Mouse (Mus musculus) heart, postnatal 0 days (tissue): ENCODE results near the gene Zfp870. TPM values are rescaled to one million over a fixed set of nuclear protein-coding genes. Genes with fewer than 3 reads are reported as not detected.

Experiments used
- ATAC-seq: fragments of 200-750 bp; cut with Nextera tagmentation; 2 replicates; pipeline ENCODE4 v1.8.0; 2017; ENCODE audit warnings: low read depth, moderate number of reproducible peaks, moderate library complexity; ENCODE audit not compliant: insufficient read depth
- DNase-seq: peaks from one replicate; pipeline ENCODE4 v3.0.0-alpha.2; 2016; ENCODE audit warnings: low spot score
- H3K27ac ChIP-seq: fragments of 300-500 bp; sonication (generic); 2 replicates; pipeline ENCODE4 v1.5.1; 2014; ENCODE audit warnings: low read depth, mild to moderate bottlenecking
- H3K27me3 ChIP-seq: fragments of 300-500 bp; sonication (generic); 2 replicates; pipeline ENCODE4 v1.6.1; 2014; ENCODE audit warnings: low read length, mixed read lengths; ENCODE audit not compliant: control insufficient read depth, insufficient read depth
- H3K36me3 ChIP-seq: fragments of 300-500 bp; sonication (generic); replicated peaks from 2 replicates; pipeline ENCODE4 v1.6.1; 2014; ENCODE audit warnings: low read length, mixed read lengths; ENCODE audit not compliant: control insufficient read depth, insufficient read depth
- H3K4me1 ChIP-seq: fragments of 300-500 bp; sonication (generic); 2 replicates; pipeline ENCODE4 v1.6.1; 2014; ENCODE audit warnings: antibody characterized with exemption; ENCODE audit not compliant: control insufficient read depth, insufficient read depth
- H3K4me2 ChIP-seq: fragments of 300-500 bp; sonication (generic); 2 replicates; pipeline ENCODE4 v1.6.1; 2014; ENCODE audit warnings: low read depth, mild to moderate bottlenecking, low read length, moderate library complexity
- H3K4me3 ChIP-seq: fragments of 300-500 bp; sonication (generic); 2 replicates; pipeline ENCODE4 v1.5.1; 2014; ENCODE audit warnings: low read depth, low read length
- H3K9ac ChIP-seq: fragments of 300-500 bp; sonication (generic); replicated peaks from 2 replicates; pipeline ENCODE4 v1.6.1; 2014; ENCODE audit warnings: low read depth, low read length, mixed read lengths
- H3K9me3 ChIP-seq: fragments of 300-500 bp; sonication (generic); replicated peaks from 2 replicates; pipeline ENCODE4 v1.6.1; 2016; ENCODE audit warnings: low read length; ENCODE audit not compliant: control insufficient read depth
- CTCF ChIP-seq: IDR thresholded peaks from 2 replicates; pipeline ENCODE4 v1.5.1; 2016; ENCODE audit warnings: antibody characterized with exemption, control low read depth, low read depth
- EP300 ChIP-seq: IDR thresholded peaks from 2 replicates; pipeline ENCODE4 v1.6.1; 2016; ENCODE audit warnings: antibody characterized with exemption, low read depth
- whole genome bisulfite sequencing: fragments of 180-500 bp; shearing (Covaris S2); extraction: QIAGEN DNeasy Blood & Tissue Kit; methylation state at CpG from one replicate; pipeline ENCODE4 v1.1.7; 2014; 5-methylcytosine and 5-hydroxymethylcytosine counted together
- polyA plus RNA-seq: library from polyadenylated mRNA; unstranded; fragments of >200 nt; fragmentation: Nextera tagmentation; extraction: Ambion mirVana; gene quantifications from 2 replicates; pipeline ENCODE4 v1.2.1, GENCODE M21; 2015
- total RNA-seq: library from RNA; depleted of rRNA; stranded (reverse); fragments of >200 nt; gene quantifications from 2 replicates; pipeline ENCODE4 v1.2.3, GENCODE M21; 2014; ENCODE audit warnings: low replicate concordance; rRNA removed

Zfp870 gene
- total and polyA plus RNA-seq, 2 experiments from 2014 or later, result 5.0 to 5.9 TPM

GRCm38 (mm10) chr17:32830418-32830782 lies 61.0 kb downstream of the Zfp870 start:
- WGBS, result 33% methylated on average over 3 of the region's 3 CpGs
- no peak for ATAC-seq
- Histone ChIP-seq H3K4me2 (peak overlapping the region; percentile 72), H3K9me3 (no peaks in the 10 kb centered on the region), H3K36me3 (0 out of 2 replicates have a peak, but pooled peaks cover 8% of the 10 kb centered on the region), H3K4me3 (peak overlapping the region; percentile 90), H3K9ac (no peak overlapping the region), H3K27ac (no peak overlapping the region), H3K4me1 (peaks cover 8% of the 10 kb centered on the region), H3K27me3 (no peaks in the 10 kb centered on the region)
- DNase-seq, result no peak
- TF ChIP-seq CTCF (no peak), EP300 (no peak)

GRCm38 (mm10) chr17:32829540-32830417 lies 61.7 kb downstream of the Zfp870 start, which contains the start of gene Zfp799:
TSS of gene Zfp799 (minus strand) at chr17:32830261.
- H3K9me3 ChIP-seq, result no peaks in the 10 kb centered on the region
- no peaks in the 10 kb centered on the region for H3K27me3 ChIP-seq
- H3K27ac ChIP-seq, result peak within 1 kb of the TSS; percentile 82
- peaks cover 8% of the 10 kb centered on the region for H3K4me1 ChIP-seq
- ATAC-seq (peak; percentile 99), DNase-seq (peak; percentile 93)
- peak within 1 kb of the TSS; percentile 89 for H3K9ac ChIP-seq
- WGBS, result 1% methylated on average over 35 of the region's 35 CpGs
- TF ChIP-seq EP300 (no peak), CTCF (no peak)
- peaks cover 11% of the 10 kb centered on the region for H3K36me3 ChIP-seq
- peak within 1 kb of the TSS; percentile 72 for H3K4me2 ChIP-seq
- peak within 1 kb of the TSS; percentile 90 for H3K4me3 ChIP-seq

Other genes with a start within 250 kb of the Zfp870 start
- gene Cyp4f40, start 232.7 kb downstream of the Zfp870 start, total RNA-seq, result not detected in 2 replicates
- not detected in 2 replicates for gene Cyp4f40, start 232.7 kb downstream of the Zfp870 start, polyA plus RNA-seq
- not detected in 2 replicates for gene Cyp4f15, start 206.0 kb downstream of the Zfp870 start, total RNA-seq
- gene Cyp4f15, start 206.0 kb downstream of the Zfp870 start, polyA plus RNA-seq, result 0.12 TPM in 1 of 2 replicates, not detected in the other
- 19.6 and 21.0 TPM in 2 replicates for gene Zfp871, start 103.4 kb downstream of the Zfp870 start, total RNA-seq
- gene Zfp871, start 103.4 kb downstream of the Zfp870 start, polyA plus RNA-seq, result 14.9 and 16.1 TPM in 2 replicates
- gene Zfp811, start 81.7 kb downstream of the Zfp870 start, total RNA-seq, result 0.12 TPM in 1 of 2 replicates, not detected in the other
- 0.31 and 0.69 TPM in 2 replicates for gene Zfp811, start 81.7 kb downstream of the Zfp870 start, polyA plus RNA-seq
- 4.9 and 7.6 TPM in 2 replicates for gene Zfp799, start 61.4 kb downstream of the Zfp870 start, total RNA-seq
- gene Zfp799, start 61.4 kb downstream of the Zfp870 start, polyA plus RNA-seq, result 4.3 and 5.7 TPM in 2 replicates
- not detected in 2 replicates for gene Cyp4f14, start 25.7 kb upstream of the Zfp870 start, total RNA-seq
- not detected in 2 replicates for gene Cyp4f14, start 25.7 kb upstream of the Zfp870 start, polyA plus RNA-seq
- 4.8 and 27.1 TPM in 2 replicates for gene Cyp4f13, start 55.8 kb upstream of the Zfp870 start, total RNA-seq
- 8.3 and 10.3 TPM in 2 replicates for gene Cyp4f13, start 55.8 kb upstream of the Zfp870 start, polyA plus RNA-seq
- 3.5 and 4.9 TPM in 2 replicates for gene Zfp472, start 74.2 kb upstream of the Zfp870 start, total RNA-seq
- gene Zfp472, start 74.2 kb upstream of the Zfp870 start, polyA plus RNA-seq, result 3.5 and 3.8 TPM in 2 replicates
- 1.7 and 2.7 TPM in 2 replicates for gene Zfp952, start 101.5 kb upstream of the Zfp870 start, total RNA-seq
- gene Zfp952, start 101.5 kb upstream of the Zfp870 start, polyA plus RNA-seq, result 5.6 and 7.3 TPM in 2 replicates
- 1.9 and 3.3 TPM in 2 replicates for gene Zfp763, start 141.8 kb upstream of the Zfp870 start, total RNA-seq
- 3.3 and 3.7 TPM in 2 replicates for gene Zfp763, start 141.8 kb upstream of the Zfp870 start, polyA plus RNA-seq
- not detected in 2 replicates for gene 4921501E09Rik, start 176.4 kb upstream of the Zfp870 start, total RNA-seq
- gene 4921501E09Rik, start 176.4 kb upstream of the Zfp870 start, polyA plus RNA-seq, result not detected in 2 replicates
- 2.3 and 4.0 TPM in 2 replicates for gene Zfp563, start 197.7 kb upstream of the Zfp870 start, total RNA-seq
- gene Zfp563, start 197.7 kb upstream of the Zfp870 start, polyA plus RNA-seq, result 4.3 and 4.8 TPM in 2 replicates
- gene Morc2b, start 248.0 kb upstream of the Zfp870 start, total RNA-seq, result 1.0 TPM in 1 of 2 replicates, not detected in the other
- gene Morc2b, start 248.0 kb upstream of the Zfp870 start, polyA plus RNA-seq, result 0.03 and 0.18 TPM in 2 replicates